Mouse (Mus musculus): ENCODE results near the gene Obscn.

- TF ChIP-seq CTCF (IDR thresholded peaks at IDR 0.05) (no peak), EP300 (IDR thresholded peaks at IDR 0.05) (no peak)
Observed at GRCm38 (mm10) chr11:58991911-58992310, 144.3 kb downstream of the Obscn start.
